Mouse (Mus musculus) G1E (cell line): ENCODE data around the gene Arih1. TPM values are rescaled to one million over a fixed set of nuclear protein-coding genes. Genes with fewer than 3 reads are reported as not detected.

Experiments used
- ATAC-seq: 2 replicates; pipeline ENCODE4 v1.8.0; 2016; ENCODE audit warnings: mild to moderate bottlenecking; ENCODE audit not compliant: insufficient number of reproducible peaks, poor library complexity, low FRiP score, severe bottlenecking; ENCODE audit errors: extremely low read depth
- DNase-seq: peaks from one replicate; pipeline ENCODE4 v3.0.0; 2012; ENCODE audit warnings: low spot score
- H3K27me3 ChIP-seq: 2 replicates; pipeline ENCODE4 v1.6.1; 2012; ENCODE audit warnings: mild to moderate bottlenecking, low read length, inconsistent platforms; ENCODE audit not compliant: insufficient read depth
- H3K36me3 ChIP-seq: replicated peaks from 2 replicates; pipeline ENCODE3; 2012; ENCODE audit warnings: mild to moderate bottlenecking, inconsistent platforms
- H3K4me1 ChIP-seq: 2 replicates; pipeline ENCODE4 v1.6.1; 2012; ENCODE audit warnings: low read depth, low read length, inconsistent platforms, mixed read lengths; ENCODE audit not compliant: insufficient read depth
- H3K4me3 ChIP-seq: 2 replicates; pipeline ENCODE4 v1.5.1; 2012; ENCODE audit warnings: low read depth, mild to moderate bottlenecking, inconsistent platforms, low read length, moderate library complexity, mixed read lengths
- H3K9me3 ChIP-seq: replicated peaks from 2 replicates; pipeline ENCODE4 v1.6.1; 2012; ENCODE audit warnings: inconsistent platforms
- CTCF ChIP-seq: IDR thresholded peaks from 2 replicates; pipeline ENCODE4 v1.5.1; 2012; ENCODE audit warnings: low read depth, low read length, inconsistent platforms, mixed read lengths
- GATA1 ChIP-seq: IDR thresholded peaks from 2 replicates; pipeline ENCODE4 v1.6.1; 2012; ENCODE audit warnings: borderline replicate concordance, low read length, inconsistent platforms, mixed read lengths
- GATA2 ChIP-seq: IDR thresholded peaks from 2 replicates; pipeline ENCODE4 v1.6.1; 2012; ENCODE audit warnings: low read depth, low read length, inconsistent platforms, borderline replicate concordance
- POLR2AphosphoS5 ChIP-seq: IDR thresholded peaks from 2 replicates; pipeline ENCODE4 v1.6.1; 2012; ENCODE audit warnings: low read depth, low read length, inconsistent platforms; ENCODE audit not compliant: insufficient replicate concordance
- TAL1 ChIP-seq: conservative IDR thresholded peaks from 2 replicates; pipeline ENCODE4 v1.6.1; 2012; ENCODE audit warnings: low read depth, low read length, inconsistent platforms, mixed read lengths
- polyA plus RNA-seq: library from polyadenylated mRNA; stranded (reverse); fragments of >175 nt; gene quantifications from 2 replicates; pipeline ENCODE4 v1.2.3, GENCODE M21; 2012
- total RNA-seq, 2 experiments: library from RNA; stranded (forward) in 1 of 2; stranded (reverse) in 1 of 2; fragments of 200-1000 nt in 1 of 2; fragments of >200 nt in 1 of 2; fragmentation: Nextera tagmentation in 1 of 2; gene quantifications; 2 replicates each; pipeline ENCODE4 v1.2.3; 2014 to 2017

Gene Arih1
- 207 and 218 TPM in 2 replicates for total RNA-seq (2014; fragmentation: Nextera tagmentation)
- total RNA-seq (2017) = 66.8 and 89.3 TPM in 2 replicates
- 47.5 and 69.3 TPM in 2 replicates for polyA plus RNA-seq

- H3K36me3 ChIP-seq = peaks cover 7% of the 10 kb centered on the region
- peak; percentile 95 for DNase-seq
- peaks cover 16% of the 10 kb centered on the region; the same call in 1 of the 2 replicates for H3K4me1 ChIP-seq
- no peaks in the 10 kb centered on the region for H3K9me3 ChIP-seq
- no peaks in the 10 kb centered on the region for H3K27me3 ChIP-seq
- ATAC-seq = peak; percentile 92
- TF ChIP-seq POLR2AphosphoS5 (no peak), CTCF (no peak), GATA2 (no peak), TAL1 (no peak), GATA1 (no peak)
- peak within 1 kb of the TSS; percentile 97 for H3K4me3 ChIP-seq
Measured at GRCm38 (mm10) chr9:59486549-59487065, at the start of gene Arih1. Gene Arih1, minus strand, starts transcription at chr9:59486618.

DNA sequence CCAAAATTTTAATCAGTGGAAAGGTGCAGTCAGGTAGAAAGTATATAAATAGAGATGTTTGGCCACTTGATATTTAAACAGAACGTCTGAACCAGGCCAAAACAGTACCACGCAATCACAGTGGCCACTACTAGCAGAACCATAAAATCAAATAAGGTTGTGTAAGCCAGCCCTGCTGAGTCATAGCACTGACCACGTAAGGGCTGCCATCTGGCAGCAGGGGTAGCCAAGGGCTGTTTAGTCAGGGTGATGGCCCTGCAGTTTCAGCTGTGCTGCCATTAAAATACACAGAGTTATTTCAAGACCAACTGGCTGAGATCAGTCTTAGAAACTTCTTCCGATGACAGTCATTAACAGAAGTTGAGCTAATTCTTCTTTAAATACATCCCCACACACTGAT, 47.5 kb upstream of the Arih1 start:
- H3K36me3 ChIP-seq = no peaks in the 10 kb centered on the region
- ATAC-seq (no peak), DNase-seq (no peak)

GRCm38 (mm10) chr9:59533422-59533821, 47.0 kb upstream of the Arih1 start:
- TF ChIP-seq POLR2AphosphoS5 (no peak), CTCF (no peak), GATA1 (no peak), GATA2 (no peak), TAL1 (no peak)
- H3K9me3 ChIP-seq = no peaks in the 10 kb centered on the region
- H3K4me3 ChIP-seq = no peak overlapping the region
- DNase-seq (no peak), ATAC-seq (no peak)
- no peaks in the 10 kb centered on the region for H3K36me3 ChIP-seq
- H3K4me1 ChIP-seq = no peaks in the 10 kb centered on the region; the same call in 1 of the 2 replicates
- peaks cover 34% of the 10 kb centered on the region for H3K27me3 ChIP-seq

More for the DNA sequence above, 47.5 kb upstream of the Arih1 start:
- Histone ChIP-seq H3K9me3 (no peaks in the 10 kb centered on the region), H3K27me3 (peaks cover 34% of the 10 kb centered on the region), H3K4me3 (no peak overlapping the region), H3K4me1 (no peaks in the 10 kb centered on the region; the same call in 1 of the 2 replicates)
- TF ChIP-seq POLR2AphosphoS5 (no peak), CTCF (no peak), TAL1 (no peak), GATA1 (no peak), GATA2 (no peak)

DNA sequence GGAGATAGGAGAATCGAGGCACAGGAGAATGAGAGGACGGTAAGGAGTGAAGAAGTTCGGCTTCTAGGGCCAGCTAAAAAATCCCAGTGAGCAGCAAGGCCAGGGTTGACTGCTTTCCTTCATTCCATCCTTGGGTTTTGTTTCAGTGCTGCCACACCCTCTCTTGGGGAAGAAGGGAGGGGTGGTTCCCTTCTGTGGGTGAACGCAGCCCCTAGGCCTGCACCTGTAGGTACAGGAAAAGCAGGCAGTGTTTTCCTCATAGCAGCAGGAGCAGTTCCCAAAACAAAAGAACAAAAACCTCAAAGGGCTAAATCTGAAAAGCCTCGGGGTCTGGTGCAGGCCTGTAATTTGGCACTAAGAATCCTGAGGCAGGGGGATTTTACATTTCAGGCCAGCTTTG, 45.2 kb upstream of the Arih1 start:
- H3K4me3 ChIP-seq = no peak overlapping the region
- H3K9me3 ChIP-seq = no peaks in the 10 kb centered on the region
- ATAC-seq (no peak), DNase-seq (no peak)
- H3K4me1 ChIP-seq = no peaks in the 10 kb centered on the region
- H3K27me3 ChIP-seq = peaks cover 31% of the 10 kb centered on the region
- H3K36me3 ChIP-seq = no peaks in the 10 kb centered on the region
- no peak for TF ChIP-seq GATA2
- TF ChIP-seq CTCF = no peak
- no peak for TF ChIP-seq TAL1
- no peak for TF ChIP-seq GATA1
- TF ChIP-seq POLR2AphosphoS5 = no peak

GRCm38 (mm10) chr9:59528274-59528673, 41.9 kb upstream of the Arih1 start:
- no peak for DNase-seq
- Histone ChIP-seq H3K9me3 (no peaks in the 10 kb centered on the region), H3K4me3 (no peak overlapping the region), H3K27me3 (peaks cover 33% of the 10 kb centered on the region), H3K36me3 (no peaks in the 10 kb centered on the region), H3K4me1 (no peaks in the 10 kb centered on the region)
- no peak for TF ChIP-seq CTCF
- TF ChIP-seq GATA1 = no peak
- no peak for TF ChIP-seq GATA2
- no peak for TF ChIP-seq POLR2AphosphoS5
- ATAC-seq = no peak

- Histone ChIP-seq H3K27me3 (peaks cover 30% of the 10 kb centered on the region), H3K9me3 (no peaks in the 10 kb centered on the region), H3K36me3 (no peaks in the 10 kb centered on the region), H3K4me3 (no peak overlapping the region), H3K4me1 (peaks cover 6% of the 10 kb centered on the region; the same call in 1 of the 2 replicates)
- no peak for TF ChIP-seq GATA1
- TF ChIP-seq CTCF = no peak
- TF ChIP-seq TAL1 = no peak
- TF ChIP-seq POLR2AphosphoS5 = no peak
- no peak for TF ChIP-seq GATA2
- no peak for ATAC-seq
- no peak for DNase-seq
Measured at GRCm38 (mm10) chr9:59527580-59527979, 41.2 kb upstream of the Arih1 start.

DNA sequence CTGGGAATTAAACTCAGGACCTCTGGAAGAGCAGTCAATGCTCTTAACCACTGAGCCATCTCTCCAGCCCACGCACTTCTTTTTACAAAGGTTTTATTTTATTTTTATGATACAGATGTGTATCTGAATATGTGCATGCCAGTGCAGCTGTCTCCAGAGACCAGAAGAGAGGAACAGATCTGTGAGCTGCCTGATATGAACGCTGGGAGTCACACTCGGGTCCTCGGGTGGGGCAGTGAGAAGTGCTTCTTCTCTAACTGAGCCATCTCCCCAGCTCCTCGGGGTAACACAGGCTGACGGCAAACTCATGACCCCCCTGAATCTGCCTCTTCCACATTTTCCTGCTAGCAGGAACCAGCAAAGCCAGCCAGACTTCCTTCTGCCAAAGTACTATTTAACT, 40.3 kb upstream of the Arih1 start:
- peaks cover 6% of the 10 kb centered on the region; the same call in 1 of the 2 replicates for H3K4me1 ChIP-seq
- no peaks in the 10 kb centered on the region for H3K36me3 ChIP-seq
- DNase-seq = no peak
- no peaks in the 10 kb centered on the region for H3K9me3 ChIP-seq
- peaks cover 28% of the 10 kb centered on the region for H3K27me3 ChIP-seq
- no peak for ATAC-seq
- no peak overlapping the region for H3K4me3 ChIP-seq
- TF ChIP-seq TAL1 (no peak), GATA1 (no peak), CTCF (no peak), POLR2AphosphoS5 (no peak), GATA2 (no peak)
